Mouse (Mus musculus) adrenal gland, postnatal 36 days (tissue): Measurements from ENCODE around the gene Ftl1. TPM values are rescaled to one million over a fixed set of nuclear protein-coding genes. Genes with fewer than 3 reads are reported as not detected.
"Not testable (repeated sequence)": the region's sequence is repeated elsewhere in the genome, so short reads cannot be mapped to it uniquely, and the experiment has no call there.

Experiments used
- DNase-seq, 2 experiments: peaks; one replicate each; pipeline ENCODE4 v3.0.0; 2021; ENCODE audit warnings: mixed read lengths in 1 of 2
- total RNA-seq, 2 experiments: library from RNA; stranded (reverse); gene quantifications; 2 replicates each; pipeline ENCODE4 v1.2.3; 2021

Ftl1 gene
- total RNA-seq, 2 experiments from 2014 or later, result 896 to 1,448 TPM

DNA sequence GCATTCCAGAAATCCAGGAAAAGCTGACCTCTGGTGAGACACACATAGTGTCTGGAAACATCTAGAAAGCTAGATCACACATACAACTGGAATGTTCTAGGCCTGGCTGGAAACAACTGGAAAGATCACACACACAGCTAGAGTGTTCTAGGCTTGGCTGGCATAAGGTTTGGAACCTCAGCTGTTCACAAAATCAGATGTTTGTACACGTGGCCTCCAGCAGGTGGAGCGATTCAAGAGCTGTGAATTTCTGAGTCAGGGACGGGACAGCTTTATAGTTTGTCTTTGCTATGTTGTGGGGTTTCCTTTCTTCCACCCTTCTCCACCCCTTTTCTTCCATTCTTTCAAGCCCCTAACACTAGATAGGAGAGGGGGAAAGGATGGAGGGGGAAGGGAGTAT, 17.3 kb upstream of the Ftl1 start:
- DNase-seq, result peak; percentile 68 to 76

DNA sequence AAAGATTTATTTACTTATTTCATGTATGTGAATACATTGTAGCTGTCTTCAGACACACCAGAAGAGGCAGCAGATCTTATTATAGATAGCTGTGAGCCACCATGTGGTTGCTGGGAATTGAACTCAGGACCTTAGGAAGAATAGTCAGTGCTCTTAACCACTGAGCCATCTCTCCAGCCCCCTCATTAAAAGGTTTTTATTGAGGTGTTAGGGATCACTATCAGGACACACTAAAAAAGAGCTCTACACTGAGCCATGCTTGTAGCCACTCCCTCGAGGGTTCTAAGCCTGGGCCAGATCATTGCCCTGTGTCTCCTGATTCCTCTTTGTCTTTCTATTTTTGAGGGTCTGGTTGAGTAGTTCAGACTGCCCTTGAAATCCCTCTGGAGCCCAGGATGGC, 16.8 kb upstream of the Ftl1 start:
- no peak for DNase-seq

DNA sequence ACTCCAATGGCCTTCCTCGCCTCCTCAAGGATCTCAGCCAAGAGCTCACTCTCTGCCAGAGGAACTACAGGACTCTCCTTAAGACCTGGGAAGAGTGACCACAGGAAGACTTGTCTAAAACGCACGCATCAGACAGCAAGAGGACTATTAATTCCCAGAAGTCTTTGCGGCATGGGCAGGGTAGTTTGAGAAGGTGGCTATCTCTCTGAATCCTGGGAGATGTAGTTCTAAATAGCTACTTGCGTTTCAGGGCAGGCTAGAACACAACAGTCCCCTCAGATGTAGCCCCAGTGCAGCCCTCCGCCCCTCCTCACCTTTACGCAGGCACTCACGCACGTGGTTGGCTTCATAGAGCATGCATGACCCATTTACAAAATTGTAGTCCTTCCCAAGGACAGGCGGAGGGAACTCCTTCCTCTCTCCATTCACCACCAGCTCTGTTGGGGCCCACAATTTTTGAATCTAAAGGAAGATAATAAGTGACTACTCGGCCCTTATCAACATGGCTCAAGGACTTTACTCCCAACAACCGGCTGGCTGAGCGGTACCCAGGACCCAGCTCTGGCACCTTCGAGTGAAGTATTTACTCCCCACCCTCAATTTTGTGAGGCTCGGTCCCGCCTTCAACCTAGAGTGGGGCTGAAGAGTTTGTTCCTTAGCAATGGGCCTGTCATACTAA, 15.7 kb upstream of the Ftl1 start:
- DNase-seq, result peak in 1 of 2 experiments; percentile 33

DNA sequence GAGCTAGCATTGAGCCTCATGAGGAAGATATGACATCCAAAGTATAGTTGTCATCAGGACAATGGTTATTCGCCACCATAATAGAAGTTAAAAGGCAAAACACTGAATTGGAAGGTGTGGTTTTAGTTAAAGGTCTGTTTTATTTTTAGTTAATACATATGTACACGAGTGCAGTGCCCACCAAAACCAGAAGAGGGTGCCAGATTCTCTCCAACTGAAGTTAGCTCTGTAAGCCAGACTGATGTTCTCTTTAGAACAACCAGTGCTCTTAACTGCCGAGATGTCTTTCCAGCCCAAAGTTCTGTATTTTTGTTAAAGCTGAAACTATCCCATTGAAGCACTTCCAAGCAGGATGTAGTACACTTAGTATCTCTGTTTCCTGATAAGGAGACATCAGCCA, 11.2 kb upstream of the Ftl1 start:
- peak; percentile 76 to 79 for DNase-seq

DNA sequence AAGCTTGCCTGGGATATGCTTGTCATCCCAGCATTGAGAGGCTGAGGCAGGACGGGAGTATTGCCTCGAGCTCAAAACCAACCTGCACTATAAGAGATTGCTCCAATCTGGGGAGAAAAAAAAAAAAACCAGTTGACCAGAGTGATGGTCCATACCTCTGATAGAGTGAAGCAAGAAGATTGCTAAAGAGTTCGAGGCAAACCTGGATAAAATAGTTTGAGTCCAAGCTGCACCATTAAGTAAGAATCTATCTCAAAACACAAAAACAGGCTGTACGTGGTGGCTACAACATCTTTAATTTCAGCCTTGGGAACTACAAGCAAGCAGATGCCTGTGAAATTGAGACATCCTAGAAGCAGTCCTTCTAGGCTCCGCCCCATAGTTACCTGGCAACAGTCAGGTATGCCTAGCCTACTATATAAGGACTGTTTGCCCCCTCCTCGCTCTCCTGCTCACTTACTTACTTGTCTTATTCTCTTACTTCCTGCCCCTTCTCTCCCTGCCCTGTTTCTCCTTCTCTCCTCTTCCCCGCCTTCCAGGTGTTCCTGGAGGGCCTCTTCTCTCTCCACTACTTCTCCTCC, 7.5 kb upstream of the Ftl1 start:
- DNase-seq, result no peak

DNA sequence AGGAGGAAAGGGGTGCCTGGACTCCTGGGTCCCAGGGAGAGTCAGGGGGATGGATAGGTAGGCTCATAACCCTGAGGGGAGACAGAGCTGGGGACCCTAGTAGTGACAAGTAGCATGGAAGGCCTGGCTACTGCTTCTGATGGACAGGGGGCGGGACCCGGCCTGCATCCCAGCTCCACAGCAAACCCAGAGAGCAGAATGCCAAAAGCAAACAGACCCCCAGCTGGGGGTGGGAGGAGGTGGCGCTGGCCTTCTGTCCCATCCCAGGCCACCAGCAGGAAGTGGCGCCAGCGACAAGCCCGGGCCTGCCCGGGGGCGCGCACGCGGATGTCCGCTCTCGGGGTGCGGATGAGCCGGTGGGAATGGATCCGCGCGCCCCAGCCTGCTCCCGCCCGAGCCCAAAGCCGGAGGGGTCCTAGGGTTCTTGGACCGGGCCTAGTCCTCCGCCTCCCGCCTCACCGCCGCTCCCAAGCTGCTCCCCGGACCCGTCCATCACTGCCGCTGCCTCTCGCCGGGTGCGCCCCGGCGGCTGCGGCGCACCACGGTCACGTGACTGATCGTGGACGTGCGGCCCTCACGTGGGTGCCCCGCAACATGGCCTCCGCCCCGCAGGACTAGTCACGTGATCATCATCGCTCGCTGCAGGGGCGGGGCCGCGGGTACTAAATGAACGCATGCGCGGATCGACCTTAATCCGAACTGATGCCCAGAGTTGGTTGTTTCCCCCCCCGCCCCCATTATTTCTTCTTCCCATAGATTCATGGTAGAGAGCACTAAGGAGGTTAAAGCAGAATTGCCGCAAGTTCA, 6.8 kb upstream of the Ftl1 start, which contains the start of gene Bax:
Gene Bax (minus strand): TSS at position 616 of the 807 bp plus-strand sequence.
- DNase-seq, result peak; percentile 95 to 97

DNA sequence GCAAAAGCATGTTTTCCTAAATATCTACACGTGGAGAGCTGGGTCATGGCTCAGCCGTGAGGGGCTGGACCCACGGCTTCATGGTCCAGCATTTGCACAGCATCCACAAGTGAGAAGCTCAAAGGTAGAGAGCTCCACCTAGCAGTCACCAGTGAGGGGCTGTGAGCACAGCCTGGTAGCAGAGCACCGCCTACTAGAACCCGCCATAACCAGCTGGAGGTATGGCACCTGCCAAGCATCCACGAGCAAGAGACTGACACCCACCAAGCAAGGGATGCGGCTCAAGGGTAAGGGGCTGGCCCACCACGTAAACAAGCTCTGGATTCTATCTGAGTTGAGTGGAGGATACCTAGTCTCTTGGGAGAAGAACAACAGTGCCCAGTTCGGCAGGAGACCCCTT, 5.9 kb upstream of the Ftl1 start:
- no peak for DNase-seq

DNA sequence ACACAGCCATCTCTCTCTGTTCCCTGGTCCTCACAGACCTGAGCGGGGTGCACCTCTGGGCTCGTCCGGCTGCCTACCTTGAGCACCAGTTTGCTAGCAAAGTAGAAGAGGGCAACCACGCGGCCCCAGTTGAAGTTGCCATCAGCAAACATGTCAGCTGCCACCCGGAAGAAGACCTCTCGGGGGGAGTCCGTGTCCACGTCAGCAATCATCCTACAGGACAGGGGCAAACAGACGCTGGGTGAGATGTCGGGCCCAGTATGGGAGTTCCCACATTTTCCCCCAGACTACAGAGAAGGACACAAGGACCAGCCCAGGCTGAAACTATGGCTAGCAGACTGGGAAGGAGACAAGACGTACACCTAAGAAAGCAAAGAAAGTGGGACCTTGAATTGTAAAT, 5.4 kb upstream of the Ftl1 start:
- no peak for DNase-seq

DNA sequence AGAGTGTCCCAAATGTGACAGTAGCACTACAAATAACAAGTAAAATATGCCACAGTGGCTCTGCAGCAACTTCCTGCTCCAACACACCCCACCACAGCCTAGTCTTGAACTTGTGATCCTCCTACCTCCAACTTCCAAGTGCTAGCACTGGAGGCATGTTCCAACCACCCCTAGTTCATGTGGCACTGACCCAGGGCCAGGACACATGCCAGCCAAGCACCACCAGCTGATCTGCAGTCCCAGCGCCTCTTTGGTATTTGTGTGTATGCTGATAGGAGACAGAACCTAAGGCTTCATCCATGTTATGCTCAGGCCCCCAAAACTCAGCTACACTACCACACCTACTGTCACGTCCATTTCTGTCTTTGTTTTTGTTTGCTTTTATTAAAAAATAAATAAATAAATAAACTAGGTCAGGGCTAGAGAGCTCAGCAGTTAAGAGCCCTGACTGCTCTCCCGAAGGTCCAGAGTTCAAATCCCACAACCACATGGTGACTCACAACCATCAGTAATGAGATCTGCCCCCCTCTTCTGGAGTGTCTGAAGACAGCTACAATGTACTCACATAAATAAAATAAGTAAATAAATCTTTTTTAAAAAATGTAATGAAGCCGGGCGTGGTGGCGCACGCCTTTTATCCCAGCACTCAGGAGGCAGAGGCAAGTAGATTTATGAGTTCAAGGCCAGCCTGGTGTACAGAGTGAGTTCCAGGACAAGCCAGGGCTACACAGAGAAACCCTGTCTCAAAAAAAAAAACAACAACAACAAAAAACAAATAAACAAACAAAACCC, 4.5 kb upstream of the Ftl1 start:
- no peak for DNase-seq

DNA sequence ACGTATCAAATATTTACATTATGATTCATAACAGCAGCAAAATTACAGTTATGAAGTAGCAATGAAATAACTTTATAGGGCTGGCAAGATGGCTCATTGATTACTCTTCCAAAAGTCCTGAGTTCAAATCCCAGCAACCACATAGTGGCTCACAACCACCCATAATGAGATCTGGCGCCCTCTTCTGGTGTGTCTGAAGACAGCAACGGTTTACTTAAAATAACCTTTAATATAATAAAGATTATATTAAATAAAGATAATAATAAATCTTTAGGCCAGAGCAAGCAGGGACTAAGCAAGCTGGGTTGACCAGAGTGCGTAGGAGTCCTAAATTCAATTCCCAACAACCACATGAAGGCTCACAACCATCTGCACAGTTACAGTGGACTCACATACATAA, 3.2 kb upstream of the Ftl1 start:
- not testable (repeated sequence) for DNase-seq

DNA sequence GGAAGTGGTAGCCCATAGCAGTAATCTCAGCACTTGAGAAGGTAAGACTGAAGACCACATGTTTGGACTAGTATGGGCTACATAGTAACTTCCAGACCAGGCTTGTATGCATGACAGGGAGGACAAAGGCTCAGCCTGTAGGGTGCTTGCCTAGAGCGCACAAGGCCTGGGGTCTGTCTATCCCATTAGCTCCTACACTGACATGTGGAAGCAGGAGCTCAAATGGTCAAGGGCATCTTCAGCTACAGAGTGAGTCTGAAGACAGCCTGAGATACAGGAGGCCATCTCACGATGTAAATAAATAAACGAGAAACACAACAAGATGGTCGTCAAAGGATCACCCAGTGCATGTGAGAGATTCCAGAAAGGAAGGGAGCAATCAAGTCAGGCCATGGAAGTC, 2.6 kb upstream of the Ftl1 start:
- no peak for DNase-seq

DNA sequence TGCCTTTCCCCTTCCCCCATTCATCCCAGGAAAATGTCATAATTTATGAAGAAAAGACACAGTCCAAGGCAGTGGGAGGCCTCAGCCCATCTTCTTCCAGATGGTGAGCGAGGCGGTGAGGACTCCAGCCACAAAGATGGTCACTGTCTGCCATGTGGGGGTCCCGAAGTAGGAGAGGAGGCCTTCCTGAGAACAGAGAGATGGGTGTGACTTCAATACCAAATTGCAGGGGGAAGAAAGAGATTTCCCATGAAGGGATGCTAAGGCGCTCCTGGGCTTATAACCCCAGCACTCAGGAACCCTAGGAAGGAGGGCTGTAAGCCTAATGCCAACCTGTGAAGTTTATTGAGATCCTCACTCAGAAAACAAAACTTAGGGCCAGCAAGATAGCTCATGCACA, 2.1 kb upstream of the Ftl1 start:
- no peak for DNase-seq

DNA sequence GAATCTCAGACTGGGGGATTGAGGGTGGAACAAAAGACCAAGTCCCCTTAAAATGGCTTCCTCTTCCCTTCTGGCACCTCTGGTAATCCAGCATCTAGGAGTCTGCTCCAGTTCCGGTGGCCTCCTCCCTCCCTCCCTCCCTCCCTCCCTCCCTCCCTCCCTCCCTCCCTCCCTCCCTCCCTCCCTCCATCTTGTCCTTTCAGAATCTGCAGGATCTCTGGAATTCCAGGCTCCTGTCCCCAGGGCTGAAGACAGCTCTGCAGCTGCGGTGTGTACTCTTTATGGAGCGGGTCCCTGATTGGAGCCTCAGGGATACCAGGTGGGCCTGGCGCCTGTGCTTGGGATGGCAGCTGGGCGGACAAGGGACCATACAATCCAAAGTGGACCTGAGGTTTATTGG, 1.6 kb upstream of the Ftl1 start:
- DNase-seq, result no peak

DNA sequence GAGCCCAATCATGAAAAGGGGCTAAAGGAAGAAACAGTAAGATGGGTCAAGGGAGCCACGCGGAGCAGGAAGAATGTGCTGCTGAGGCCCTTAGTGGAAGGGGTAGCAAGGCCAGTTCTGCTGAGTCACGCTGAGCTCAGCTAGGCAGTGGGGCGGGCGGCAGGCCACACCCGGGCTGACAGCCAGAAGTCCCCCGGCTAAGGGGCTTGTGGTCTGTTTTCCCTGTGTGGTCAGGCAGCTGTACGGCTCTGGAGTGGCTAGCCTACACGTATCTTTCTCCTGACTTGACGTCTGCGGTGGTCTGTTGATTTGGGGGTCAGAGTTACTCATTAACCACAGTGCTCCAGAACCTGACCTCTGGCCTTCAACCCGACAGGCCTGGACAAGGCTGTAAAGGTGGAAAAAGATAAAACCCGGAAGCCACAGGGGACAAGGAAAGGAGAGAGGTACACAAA, 1.2 kb upstream of the Ftl1 start:
- peak; percentile 88 to 90 for DNase-seq

DNA sequence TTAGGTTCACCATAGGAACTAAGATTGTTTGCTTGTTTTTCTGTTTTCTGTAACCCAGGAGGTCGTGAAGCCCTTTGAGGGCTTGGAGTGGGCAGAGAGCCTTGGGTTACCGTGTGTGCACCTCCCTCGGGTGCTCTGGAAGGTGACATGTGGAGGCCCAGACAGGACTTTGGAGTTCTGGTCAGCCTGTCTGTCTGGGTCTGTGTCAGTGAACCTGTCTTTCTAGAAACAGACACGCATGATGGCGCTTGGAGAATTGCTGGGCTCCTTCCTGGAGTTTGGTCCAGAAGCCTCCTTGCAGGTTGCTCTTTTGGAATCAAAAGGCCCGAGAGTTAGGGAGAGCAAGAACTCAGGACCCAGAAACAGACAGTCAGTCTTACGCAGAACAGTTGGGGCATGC, 693 bp upstream of the Ftl1 start:
- DNase-seq, result no peak

DNA sequence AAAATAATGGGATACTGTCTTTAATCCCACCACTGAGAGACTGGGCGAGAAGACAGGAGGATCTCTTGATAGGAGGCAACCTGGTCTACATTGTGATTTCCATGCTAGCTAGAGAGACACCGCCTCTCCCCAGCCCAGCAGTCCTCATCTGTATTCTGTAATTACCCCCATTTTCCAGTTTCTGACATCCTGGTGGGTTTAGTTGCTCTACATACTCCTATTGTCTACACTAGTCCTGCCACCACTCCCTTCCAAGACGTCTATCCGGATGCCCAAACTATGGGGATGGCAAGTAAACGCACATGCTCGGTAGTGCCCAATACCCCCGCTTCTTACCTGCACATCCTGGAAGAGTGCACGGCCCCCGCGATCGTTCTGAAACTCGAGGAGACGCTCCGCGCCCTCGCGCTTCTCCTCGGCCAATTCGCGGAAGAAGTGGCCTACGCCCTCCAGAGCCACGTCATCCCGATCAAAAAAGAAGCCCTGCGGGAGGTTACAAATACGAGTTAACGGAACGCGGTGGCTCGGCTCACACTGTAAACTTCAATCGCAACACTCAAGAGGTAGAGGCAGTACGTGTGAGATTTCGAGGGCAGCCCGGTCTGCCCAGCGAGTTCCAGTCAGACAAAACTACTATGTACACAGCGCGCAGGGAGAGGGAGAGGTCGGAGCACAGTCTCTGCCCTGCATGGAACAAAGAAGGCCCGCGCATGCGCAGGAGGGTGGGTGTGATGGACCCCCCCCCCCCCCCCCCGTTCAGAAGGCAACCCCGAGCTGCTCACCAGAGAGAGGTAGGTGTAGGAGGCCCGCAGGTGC, 728 bp downstream of the Ftl1 start:
- peak; percentile 73 to 86 for DNase-seq

DNA sequence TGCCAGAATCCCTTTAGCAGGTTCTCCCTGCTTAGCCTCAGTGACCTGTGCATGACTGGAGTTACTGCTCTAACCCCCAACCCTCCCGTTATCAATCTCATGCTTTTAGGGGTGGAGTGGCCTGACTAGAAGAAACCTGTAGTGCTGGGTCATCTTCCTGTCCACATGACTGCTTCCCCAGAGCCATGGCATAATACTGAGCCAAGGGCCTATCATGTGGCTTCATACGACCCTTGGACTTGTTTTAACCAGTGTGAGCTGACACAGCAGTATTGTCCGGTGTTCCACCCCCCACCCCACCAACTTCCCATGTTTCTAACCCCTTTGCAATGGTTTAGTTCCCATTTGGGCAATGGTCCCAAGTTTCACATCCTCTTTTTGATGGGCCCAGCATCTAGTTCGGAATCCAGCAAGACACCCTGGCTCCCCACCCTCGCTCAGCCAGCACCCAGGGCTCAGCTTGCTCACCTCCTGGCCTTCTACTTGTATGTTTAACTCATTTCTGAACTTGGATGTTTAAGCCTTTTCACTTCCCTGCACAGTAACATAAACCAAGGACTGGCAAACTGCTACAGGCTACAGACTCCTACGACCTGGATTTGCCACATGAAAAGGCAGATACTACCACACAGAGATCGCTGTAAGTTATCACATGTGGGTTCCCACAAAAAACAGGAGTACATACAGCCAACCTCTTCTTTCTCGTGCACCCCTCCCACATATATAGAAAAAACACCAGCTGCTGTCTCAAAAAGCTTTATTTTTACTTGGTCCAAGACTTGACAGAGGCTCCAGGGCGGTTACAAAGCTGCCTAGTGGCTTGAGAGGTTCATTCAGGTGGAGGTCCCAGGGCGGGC, 2.3 kb downstream of the Ftl1 start:
- no peak for DNase-seq

DNA sequence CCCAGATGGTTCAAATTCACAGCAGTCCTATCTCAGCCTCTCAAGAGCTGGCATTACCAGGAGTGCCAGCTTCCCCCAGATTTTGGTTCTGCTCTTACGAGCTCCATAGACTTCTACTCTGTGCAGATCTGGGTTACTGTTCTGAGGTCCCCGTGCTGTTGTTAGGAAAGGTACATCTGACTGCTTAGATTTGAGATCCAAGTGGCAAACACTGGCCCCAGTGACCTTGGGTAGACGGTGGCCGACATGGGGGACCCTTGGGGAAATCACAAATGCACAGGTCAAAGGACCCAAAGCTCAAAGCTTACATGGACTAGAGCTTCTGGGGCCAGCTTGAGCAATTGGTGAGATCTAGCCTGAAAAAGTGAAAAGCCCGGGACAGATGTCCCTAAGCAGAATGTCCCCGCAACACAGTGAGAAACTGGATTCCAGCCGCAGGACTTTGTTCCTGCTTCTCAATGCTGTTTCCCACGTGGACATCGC, 2.9 kb downstream of the Ftl1 start:
- DNase-seq, result no peak

DNA sequence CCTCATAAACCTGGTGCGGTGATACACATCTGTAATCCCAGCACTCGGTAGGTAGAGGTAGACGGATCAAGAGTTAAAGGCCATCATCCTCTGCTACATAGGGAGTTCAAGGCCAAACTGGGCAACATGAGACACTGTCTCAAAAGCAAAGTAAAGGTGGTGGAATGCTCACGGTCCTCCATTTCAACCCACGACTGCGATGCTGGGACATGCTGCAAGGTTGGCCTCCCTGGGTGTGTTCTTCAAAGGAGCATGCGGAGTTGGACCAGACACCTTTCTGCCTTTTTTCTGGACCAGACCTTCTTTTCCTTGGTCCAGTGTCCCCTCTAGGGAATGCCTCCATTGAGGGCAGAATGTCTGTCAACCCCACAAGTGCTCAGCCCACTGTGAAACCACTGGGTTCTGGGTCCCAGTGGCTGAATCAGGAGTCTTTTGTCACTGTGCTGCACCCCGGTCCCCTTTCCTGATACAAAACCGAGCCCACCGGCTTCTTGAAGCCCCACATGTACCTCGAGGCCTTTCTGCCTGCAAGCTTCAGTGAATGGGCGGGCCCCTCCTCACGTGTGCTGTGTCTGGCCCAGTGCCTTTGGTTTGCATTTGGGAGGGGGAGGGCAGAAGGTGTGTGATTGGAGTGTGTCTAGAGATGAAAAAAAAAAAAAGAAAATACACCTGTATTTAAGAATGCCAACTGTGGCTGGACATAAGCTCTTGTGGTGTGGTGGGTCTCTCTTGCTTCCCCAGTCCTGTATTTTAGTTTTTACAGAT, 3.6 kb downstream of the Ftl1 start:
- DNase-seq, result no peak

DNA sequence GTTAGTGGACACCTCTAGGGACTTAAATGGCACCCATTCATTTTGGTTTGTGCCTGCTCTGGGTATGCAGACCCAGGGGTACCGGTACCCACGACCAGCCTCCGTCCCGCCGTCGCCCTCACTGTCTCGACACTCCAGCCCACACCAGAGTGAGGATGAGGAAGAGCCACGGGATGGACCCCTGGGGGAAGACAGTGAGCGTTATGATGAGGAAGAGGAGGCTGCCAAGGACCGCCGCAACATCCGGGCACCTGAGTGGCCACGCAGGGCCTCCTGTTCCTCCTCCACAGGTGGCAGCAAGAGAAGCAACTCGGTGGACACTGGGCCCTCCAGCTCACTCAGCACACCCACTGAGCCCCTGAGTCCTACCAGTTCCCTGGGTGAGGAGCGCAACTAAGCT, 4.7 kb downstream of the Ftl1 start:
- DNase-seq, result no peak
